Mouse (Mus musculus) liver, embryonic 14.5 days (tissue): ENCODE measurements at regions not wholly inside any gene's neighbourhood (a gene's known extent, or its start where the extent isn't known, plus 50 kb on each side); places are given as distances from the start of the nearest gene placed in this dataset.

ENCODE experiments used
- CTCF ChIP-seq: IDR thresholded peaks from 2 replicates; pipeline ENCODE4 v1.5.1; 2016; ENCODE audit warnings: antibody characterized with exemption, low read depth, control low read depth
- EP300 ChIP-seq: IDR thresholded peaks from 2 replicates; pipeline ENCODE4 v1.6.1; 2016; ENCODE audit warnings: antibody characterized with exemption, low read depth

DNA sequence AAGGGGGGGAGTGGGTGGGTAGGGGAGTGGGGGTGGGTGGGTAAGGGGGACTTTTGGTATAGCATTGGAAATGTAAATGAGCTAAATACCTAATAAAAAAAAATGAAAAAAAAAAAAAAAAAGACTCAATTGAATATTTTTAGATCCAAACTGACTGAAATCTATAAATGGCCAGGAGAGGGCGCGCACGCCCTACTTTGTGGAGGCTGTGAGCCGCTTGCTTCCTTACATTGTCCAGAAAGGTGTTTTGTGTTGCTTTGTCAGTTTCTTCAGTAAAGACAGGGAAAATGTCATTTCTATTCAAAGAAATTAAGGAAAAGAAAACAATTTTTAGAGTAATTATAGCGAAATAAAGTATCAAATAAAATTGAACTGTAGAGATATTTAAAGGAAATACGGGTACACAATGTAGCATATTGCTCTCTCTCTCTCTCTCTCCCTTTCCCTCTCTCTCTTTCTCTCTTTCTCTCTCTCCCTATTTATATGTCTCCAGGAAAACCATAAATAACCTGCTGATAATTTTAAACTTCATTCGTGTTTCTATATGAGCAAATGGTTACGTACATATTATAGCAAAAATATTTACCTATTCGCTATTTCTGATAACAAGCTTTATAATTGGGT lies 933.9 kb downstream of the Gbe1 start:
- TF ChIP-seq CTCF (peak; percentile 37), EP300 (no peak)
